Mouse (Mus musculus) lung, postnatal 0 days (tissue): ENCODE results near the gene Pbx4.

Experiments
- CTCF ChIP-seq: IDR thresholded peaks from 2 replicates; pipeline ENCODE4 v1.5.1; 2016; ENCODE audit warnings: antibody characterized with exemption, mild to moderate bottlenecking
- EP300 ChIP-seq: IDR thresholded peaks from 2 replicates; pipeline ENCODE4 v1.6.1; 2016; ENCODE audit warnings: antibody characterized with exemption, mild to moderate bottlenecking, control low read depth

DNA sequence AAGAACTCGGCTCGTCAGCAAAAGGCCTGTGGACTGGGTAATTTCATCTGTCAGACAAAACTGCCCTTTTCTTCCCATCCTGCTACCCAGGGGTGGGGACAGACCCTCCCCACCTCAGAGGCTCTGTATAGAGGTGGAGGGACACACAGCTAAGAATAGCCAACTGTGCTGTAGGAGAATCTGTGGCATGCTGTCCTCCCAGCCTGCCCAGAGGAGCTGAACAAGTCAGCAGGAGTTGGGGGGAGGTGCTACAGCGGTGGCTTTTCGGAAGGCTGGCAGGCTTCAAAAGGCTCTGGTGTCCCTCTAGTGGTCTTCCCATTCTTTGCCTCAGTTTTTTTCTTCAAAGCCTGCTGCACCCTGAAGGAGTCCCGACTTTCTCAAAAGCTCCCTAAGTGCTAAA is 83.5 kb downstream of the Pbx4 start:
- TF ChIP-seq CTCF, result peak; percentile 46
- no peak for TF ChIP-seq EP300
